Mouse (Mus musculus) erythroblast, embryonic 14.5 days (primary cell): ENCODE results near the gene Tnr. TPM values are rescaled to one million over a fixed set of nuclear protein-coding genes. Genes with fewer than 3 reads are reported as not detected.

Experiments
- H3K27me3 ChIP-seq: 2 replicates; pipeline ENCODE4 v1.6.1; 2012; ENCODE audit warnings: inconsistent platforms; ENCODE audit not compliant: control insufficient read depth
- H3K36me3 ChIP-seq: 2 replicates; pipeline ENCODE4 v1.6.1; 2012; ENCODE audit warnings: mild to moderate bottlenecking, inconsistent platforms; ENCODE audit not compliant: control insufficient read depth
- H3K4me1 ChIP-seq: 2 replicates; pipeline ENCODE4 v1.6.1; 2012; ENCODE audit warnings: inconsistent platforms; ENCODE audit not compliant: control insufficient read depth
- H3K4me3 ChIP-seq: replicated peaks from 2 replicates; pipeline ENCODE3; 2012; ENCODE audit warnings: moderate library complexity, mild to moderate bottlenecking, inconsistent platforms
- H3K9me3 ChIP-seq: 2 replicates; pipeline ENCODE4 v1.6.1; 2012; ENCODE audit warnings: low read length, inconsistent platforms, mixed read lengths; ENCODE audit not compliant: control insufficient read depth
- GATA1 ChIP-seq: IDR thresholded peaks from 2 replicates; pipeline ENCODE4 v1.6.1; 2012; ENCODE audit warnings: low read length, inconsistent platforms, mixed read lengths
- TAL1 ChIP-seq: IDR thresholded peaks from 3 replicates; pipeline ENCODE4 v1.6.1; 2012; ENCODE audit warnings: low read length, inconsistent platforms, mixed read lengths
- polyA plus RNA-seq: library from polyadenylated mRNA; stranded (reverse); fragments of >175 nt; gene quantifications from 2 replicates; pipeline ENCODE4 v1.2.3, GENCODE M21; 2012

The Tnr gene
- polyA plus RNA-seq, 1 experiment = not detected

DNA sequence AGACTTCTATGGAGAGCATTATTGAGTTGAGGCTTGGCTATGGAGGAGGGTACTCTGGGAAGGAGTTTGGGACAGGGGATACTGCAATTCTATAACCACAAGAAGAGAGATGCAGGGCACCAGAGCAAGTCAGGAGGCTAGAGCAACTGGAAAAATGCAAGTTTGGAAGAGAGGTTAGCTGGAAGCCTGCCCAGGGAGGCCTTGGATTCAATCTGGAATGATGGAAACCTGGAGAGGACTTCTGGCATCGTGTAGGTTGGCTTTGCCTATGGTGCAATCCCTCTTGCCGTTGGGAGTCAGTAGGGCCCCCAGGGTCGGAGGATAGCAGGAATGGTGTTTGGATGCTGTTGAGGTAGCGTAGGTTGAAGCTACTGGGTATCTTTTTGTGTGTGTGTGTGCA, 90.0 kb downstream of the Tnr start:
- Histone ChIP-seq H3K36me3 (no peaks in the 10 kb centered on the region), H3K9me3 (peaks cover 2% of the 10 kb centered on the region; the same call in 1 of the 2 replicates), H3K27me3 (no peaks in the 10 kb centered on the region), H3K4me3 (no peak overlapping the region), H3K4me1 (no peaks in the 10 kb centered on the region)
- TF ChIP-seq GATA1 (no peak), TAL1 (no peak)

DNA sequence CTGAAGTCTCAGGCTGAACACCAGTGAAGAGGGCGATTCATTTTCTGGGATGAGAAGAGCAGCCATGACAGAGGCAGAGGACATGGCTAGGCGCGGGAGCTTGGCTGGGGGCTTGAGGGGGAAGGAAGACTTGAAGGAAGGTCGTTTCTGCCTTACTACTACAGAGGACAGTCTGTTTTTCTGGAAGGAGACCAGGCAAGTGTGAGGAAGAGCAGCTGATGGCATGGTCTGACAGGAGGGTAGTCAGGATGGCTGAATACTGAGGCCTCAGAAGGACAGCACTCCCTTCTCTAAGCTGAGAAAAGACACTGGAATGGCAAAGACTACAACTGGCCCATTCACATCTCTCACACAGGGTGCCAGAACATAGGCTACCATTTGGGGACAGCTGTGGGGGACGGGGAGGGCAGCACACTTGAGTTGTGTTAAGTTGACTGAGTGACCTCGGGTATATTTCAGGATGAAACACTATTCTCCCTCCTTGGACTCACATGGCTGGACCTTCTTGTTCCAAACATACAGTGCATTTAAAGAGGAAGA, 90.6 kb downstream of the Tnr start:
- no peak overlapping the region for H3K4me3 ChIP-seq
- peaks cover 2% of the 10 kb centered on the region; the same call in 1 of the 2 replicates for H3K9me3 ChIP-seq
- no peaks in the 10 kb centered on the region for H3K36me3 ChIP-seq
- TF ChIP-seq TAL1 (no peak), GATA1 (no peak)
- no peaks in the 10 kb centered on the region for H3K27me3 ChIP-seq
- H3K4me1 ChIP-seq = no peaks in the 10 kb centered on the region

DNA sequence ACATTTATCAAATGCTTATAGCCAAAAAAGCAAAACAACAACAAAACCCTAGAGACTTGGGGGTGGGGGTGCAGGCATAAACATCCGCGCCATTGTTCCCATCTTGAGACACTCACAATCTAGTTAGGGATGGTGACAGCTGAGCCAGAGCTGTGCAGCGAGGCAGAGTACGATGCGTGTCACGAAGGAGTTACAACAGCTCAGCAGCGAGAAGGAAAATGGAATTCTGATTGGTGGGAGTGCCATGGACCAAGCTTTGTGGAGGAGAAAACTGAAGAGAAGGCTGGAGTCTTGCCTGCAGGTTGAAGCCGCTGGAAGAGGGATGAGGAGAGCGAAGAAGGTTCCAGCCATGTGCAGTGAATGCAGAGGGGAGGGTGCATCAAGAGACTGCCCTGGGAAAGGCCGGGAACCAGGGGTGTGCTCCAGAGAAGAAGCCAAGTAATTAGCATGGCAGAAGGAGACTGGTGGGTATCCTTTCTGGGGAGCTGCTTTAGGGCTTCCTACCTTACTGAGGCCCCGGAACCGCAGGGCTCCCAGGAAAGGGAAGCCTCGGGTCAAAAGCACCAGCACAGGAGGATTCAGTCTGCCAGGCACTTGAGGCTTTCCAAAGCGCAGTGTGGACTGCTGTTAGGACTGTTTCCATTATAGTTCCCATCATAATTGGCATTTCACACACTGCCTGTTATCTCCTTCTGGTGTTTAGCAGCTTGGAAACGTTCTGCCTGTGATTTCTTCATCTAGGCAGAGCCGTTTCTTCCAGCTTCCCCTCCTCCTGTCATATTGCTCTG, 91.3 kb downstream of the Tnr start:
- TF ChIP-seq TAL1 = no peak
- Histone ChIP-seq H3K9me3 (peaks cover 2% of the 10 kb centered on the region; the same call in 1 of the 2 replicates), H3K27me3 (no peaks in the 10 kb centered on the region), H3K4me1 (no peaks in the 10 kb centered on the region), H3K36me3 (no peaks in the 10 kb centered on the region), H3K4me3 (no peak overlapping the region)

DNA sequence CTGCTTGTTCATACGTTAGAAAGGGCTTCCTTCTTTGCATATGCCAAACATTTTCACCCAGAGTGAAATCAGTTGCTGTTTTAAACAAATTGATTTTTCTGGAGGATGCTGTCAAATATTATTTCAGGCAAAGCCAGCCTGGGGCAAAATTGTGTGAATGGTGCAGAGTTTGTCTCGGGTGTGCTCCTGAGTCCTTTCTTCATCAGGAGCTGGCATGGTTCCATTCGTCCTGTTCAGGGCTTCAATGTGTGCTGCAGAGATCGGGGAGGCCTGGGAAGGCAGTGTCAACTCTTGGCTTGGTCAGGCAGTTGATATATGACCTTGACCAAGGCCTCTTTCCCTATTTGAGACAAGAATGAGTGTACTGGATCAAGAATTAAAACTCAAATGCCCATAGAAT, 92.1 kb downstream of the Tnr start:
- H3K36me3 ChIP-seq = no peaks in the 10 kb centered on the region
- peaks cover 2% of the 10 kb centered on the region; the same call in 1 of the 2 replicates for H3K9me3 ChIP-seq
- no peaks in the 10 kb centered on the region for H3K27me3 ChIP-seq
- TF ChIP-seq TAL1 (no peak), GATA1 (no peak)
- H3K4me1 ChIP-seq = no peaks in the 10 kb centered on the region
- no peak overlapping the region for H3K4me3 ChIP-seq

DNA sequence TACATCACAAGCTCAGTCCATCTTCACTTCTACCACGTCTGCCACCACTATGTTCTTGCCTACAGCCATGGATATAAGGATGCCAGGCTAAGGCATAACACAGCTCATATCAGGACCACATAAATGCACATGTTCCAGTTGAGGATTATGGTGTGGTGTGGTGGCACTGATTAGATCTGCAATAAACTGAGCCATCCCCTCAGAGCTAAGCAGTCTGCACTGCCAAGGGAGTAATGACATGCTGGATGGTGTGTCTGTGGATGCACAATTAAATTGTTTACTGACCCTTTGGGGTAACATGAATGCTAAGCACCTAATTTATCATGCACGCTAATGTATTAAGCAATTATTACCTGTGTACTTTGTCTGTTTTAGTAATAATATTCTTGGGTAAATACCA, 95.6 kb downstream of the Tnr start:
- Histone ChIP-seq H3K4me1 (no peaks in the 10 kb centered on the region), H3K9me3 (no peaks in the 10 kb centered on the region; the same call in 1 of the 2 replicates), H3K27me3 (no peaks in the 10 kb centered on the region), H3K4me3 (no peak overlapping the region), H3K36me3 (no peaks in the 10 kb centered on the region)
- TF ChIP-seq GATA1 = no peak
- TF ChIP-seq TAL1 = no peak

DNA sequence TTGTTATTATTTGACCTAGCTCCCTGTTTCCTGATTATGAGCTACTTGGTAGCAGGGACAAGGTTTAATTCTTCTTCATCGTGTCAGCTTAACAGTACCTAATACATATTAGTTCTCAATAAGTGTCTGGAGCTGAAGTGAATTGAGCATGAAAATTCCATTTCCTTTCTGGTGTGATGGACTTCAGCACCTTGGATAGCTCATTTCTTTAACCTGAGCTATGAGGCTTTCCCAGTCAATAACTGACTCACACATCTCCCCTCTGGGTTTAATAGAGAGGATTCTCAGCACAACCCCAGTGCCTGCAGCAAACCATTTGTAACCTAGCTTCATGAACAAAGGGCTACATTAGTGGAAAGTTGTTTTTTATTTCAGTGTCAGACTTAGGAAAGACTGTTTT, 97.8 kb downstream of the Tnr start:
- no peaks in the 10 kb centered on the region for H3K9me3 ChIP-seq
- H3K27me3 ChIP-seq = no peaks in the 10 kb centered on the region
- H3K36me3 ChIP-seq = no peaks in the 10 kb centered on the region
- no peak for TF ChIP-seq GATA1
- no peak for TF ChIP-seq TAL1
- no peak overlapping the region for H3K4me3 ChIP-seq
- H3K4me1 ChIP-seq = no peaks in the 10 kb centered on the region

DNA sequence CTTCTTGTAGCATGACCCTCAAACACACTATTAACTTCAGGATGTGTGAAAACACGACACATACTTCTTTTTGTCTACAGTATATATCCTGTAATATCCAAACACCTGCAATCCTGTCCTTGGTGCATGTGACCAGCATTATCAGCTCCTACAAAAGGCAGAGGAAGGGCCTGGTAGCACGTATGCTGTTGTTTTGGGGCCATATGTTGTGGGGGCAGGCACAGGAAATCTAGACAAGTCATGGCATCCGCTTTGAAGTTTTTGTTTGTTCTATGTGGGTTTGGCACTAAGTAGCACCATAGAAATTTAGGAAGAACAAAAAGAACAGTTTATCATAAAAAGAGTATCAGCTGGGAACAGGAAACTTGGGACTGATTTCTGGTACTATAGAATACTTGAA, 105.5 kb downstream of the Tnr start:
- Histone ChIP-seq H3K4me1 (no peaks in the 10 kb centered on the region), H3K27me3 (no peaks in the 10 kb centered on the region), H3K4me3 (no peak overlapping the region), H3K9me3 (no peaks in the 10 kb centered on the region; the same call in 1 of the 2 replicates), H3K36me3 (no peaks in the 10 kb centered on the region)
- TF ChIP-seq TAL1 (no peak), GATA1 (no peak)

DNA sequence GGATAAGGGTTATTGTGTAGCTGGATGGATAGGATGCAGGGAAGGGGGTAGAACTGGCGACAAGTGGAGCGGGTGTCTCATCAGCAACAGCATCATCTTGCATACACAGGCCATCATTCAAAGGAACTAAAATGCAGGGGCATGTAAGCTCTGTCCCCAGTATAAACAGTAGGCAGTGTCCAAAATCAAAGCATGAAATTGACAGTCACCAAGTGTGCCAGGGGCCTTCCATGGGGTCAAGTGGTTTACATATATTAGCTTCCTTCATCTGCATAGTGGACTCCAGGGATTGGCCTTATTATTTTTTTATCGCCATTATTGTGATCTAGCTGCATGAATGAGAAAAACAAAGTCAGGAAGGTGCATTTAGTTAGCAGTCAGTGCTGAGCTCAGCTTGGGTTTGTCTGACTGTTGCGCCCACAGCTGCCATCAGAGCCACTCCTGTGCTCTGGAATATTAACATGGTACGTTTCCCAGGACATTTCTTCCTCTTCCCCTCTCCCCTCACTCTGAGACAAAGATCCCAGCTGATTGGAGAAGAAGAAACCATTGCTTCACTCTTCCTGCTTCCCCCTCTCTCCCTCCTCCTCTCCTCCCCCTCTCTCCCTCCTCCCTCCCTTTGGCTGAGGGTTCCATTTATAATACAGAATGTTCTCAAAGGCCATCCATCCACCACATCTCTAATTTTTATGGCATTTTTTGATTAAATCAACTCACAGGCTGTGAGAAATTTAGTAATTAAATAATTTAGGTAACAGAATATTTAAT, 106.4 kb downstream of the Tnr start:
- no peak overlapping the region for H3K4me3 ChIP-seq

DNA sequence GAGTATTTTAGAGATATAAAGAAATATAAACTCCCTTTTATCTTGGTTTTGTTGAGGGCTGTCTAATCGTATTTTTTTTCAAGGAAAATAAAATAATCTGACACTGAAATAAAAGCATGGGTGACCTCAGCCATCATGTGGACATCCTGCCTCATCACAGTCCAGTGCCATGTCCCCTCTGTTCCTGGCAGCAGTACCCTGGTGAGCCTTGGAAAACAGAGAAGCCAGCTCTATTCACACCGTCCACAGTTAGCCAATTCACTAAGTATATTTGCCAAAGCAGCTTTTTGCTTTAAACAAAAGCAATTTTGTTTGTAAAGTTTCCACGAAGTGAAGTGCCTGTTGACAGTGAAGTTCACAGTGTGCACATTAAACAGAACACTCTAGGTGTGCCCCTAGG, 109.0 kb downstream of the Tnr start:
- Histone ChIP-seq H3K9me3 (no peaks in the 10 kb centered on the region; the same call in 1 of the 2 replicates), H3K27me3 (no peaks in the 10 kb centered on the region), H3K4me3 (no peak overlapping the region), H3K36me3 (no peaks in the 10 kb centered on the region), H3K4me1 (no peaks in the 10 kb centered on the region)
- no peak for TF ChIP-seq GATA1
- no peak for TF ChIP-seq TAL1

More for the DNA sequence above, 106.4 kb downstream of the Tnr start:
- Histone ChIP-seq H3K27me3 (no peaks in the 10 kb centered on the region), H3K36me3 (no peaks in the 10 kb centered on the region), H3K4me1 (no peaks in the 10 kb centered on the region), H3K9me3 (no peaks in the 10 kb centered on the region; the same call in 1 of the 2 replicates)
- no peak for TF ChIP-seq TAL1
